Mouse (Mus musculus): Measurements from ENCODE around the gene Pidd1. TPM values are rescaled to one million over a fixed set of nuclear protein-coding genes. Genes with fewer than 3 reads are reported as not detected.

Gene Pidd1
- total and polyA plus RNA-seq, 3 experiments = 5.8 to 24.9 (median 7.8) TPM

DNA sequence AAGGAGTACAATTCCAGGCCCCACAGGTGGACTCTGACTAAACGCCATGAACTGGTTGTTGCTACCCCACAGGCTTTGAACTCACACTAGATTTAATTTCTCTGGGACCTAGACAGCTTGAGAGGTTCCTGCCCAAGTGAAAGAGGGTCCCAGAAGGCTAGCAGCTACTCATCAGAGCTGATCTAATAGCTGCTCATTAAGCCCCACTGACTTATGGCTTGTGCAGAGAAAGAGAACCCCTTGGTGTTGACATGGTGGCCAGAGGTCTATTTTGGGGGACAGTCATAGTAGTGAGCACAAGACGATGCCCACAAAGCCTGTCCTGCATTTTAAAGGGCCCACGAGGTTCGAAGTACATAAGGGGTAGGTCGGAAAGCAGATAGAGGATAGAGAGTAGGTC is 30.3 kb upstream of the Pidd1 start:
- H3K9ac ChIP-seq (ENCODE audit: insufficient read depth, low read depth) = peak overlapping the region; percentile 51
- H3K27ac ChIP-seq (ENCODE audit: insufficient read depth, low read depth) = no peak overlapping the region
- no peak for DNase-seq (ENCODE audit: extremely low read depth)
- peaks cover 27 to 42% of the 10 kb centered on the region in 2 experiments for H3K36me3 ChIP-seq (replicated peaks in 1 of 2; ENCODE audit: control insufficient read depth in 1 of 2, insufficient read depth in 1 of 2, low read length in 1 of 2)
- peaks cover 9% of the 10 kb centered on the region for H3K27me3 ChIP-seq (replicated peaks)
- TF ChIP-seq RAD21 (IDR thresholded peaks at IDR 0.05; ENCODE audit: low read depth, low read length) (no peak), CTCF (conservative IDR thresholded peaks at IDR 0.05 in 1 of 2, IDR thresholded peaks at IDR 0.05 in 1 of 2; ENCODE audit: low read depth in 2 of 2, low read length in 2 of 2) (no peak), ZMIZ1 (IDR thresholded peaks at IDR 0.05; ENCODE audit: low read depth, low read length) (no peak), ZNF384 (IDR thresholded peaks at IDR 0.05; ENCODE audit: low read depth, low read length) (no peak), POLR2AphosphoS2 (IDR thresholded peaks at IDR 0.05; ENCODE audit: low read depth, low read length) (no peak), ZC3H11A (IDR thresholded peaks at IDR 0.05; ENCODE audit: low read depth, low read length) (no peak), JUN (IDR thresholded peaks at IDR 0.05; ENCODE audit: insufficient read depth, low read depth, low read length) (no peak), MXI1 (IDR thresholded peaks at IDR 0.05; ENCODE audit: low read depth, low read length) (no peak), TBP (conservative IDR thresholded peaks at IDR 0.05; ENCODE audit: low read depth, low read length) (no peak), RCOR1 (conservative IDR thresholded peaks at IDR 0.05; ENCODE audit: low read depth, low read length) (no peak), MAZ (IDR thresholded peaks at IDR 0.05; ENCODE audit: low read depth, low read length) (no peak), USF1 (IDR thresholded peaks at IDR 0.05; ENCODE audit: low read depth, low read length) (no peak), MAFK (IDR thresholded peaks at IDR 0.05; ENCODE audit: insufficient replicate concordance, low read length) (no peak), IRF4 (IDR thresholded peaks at IDR 0.05; ENCODE audit: low read depth, low read length) (no peak), NELFE (IDR thresholded peaks at IDR 0.05; ENCODE audit: low read depth, low read length) (no peak), ETS1 (conservative IDR thresholded peaks at IDR 0.05; ENCODE audit: low read depth, low read length) (no peak), BHLHE40 (IDR thresholded peaks at IDR 0.05; ENCODE audit: low read depth, low read length) (no peak), MAX (IDR thresholded peaks at IDR 0.05; ENCODE audit: low read length) (no peak), HCFC1 (IDR thresholded peaks at IDR 0.05; ENCODE audit: low read depth, low read length) (no peak)
- peak overlapping the region; percentile 86 for H3K4me2 ChIP-seq (ENCODE audit: insufficient read depth, low read depth, poor library complexity, severe bottlenecking)
- dilution Hi-C loops (cut with MboI; ENCODE audit: extremely low pct_ligation_motif_present, extremely low pct_unique_long_range_greater_than_20kb, low sequenced_read_pairs) (no loop called here), in situ Hi-C loops (cut with MboI; ENCODE audit: low pct_ligation_motif_present, low pct_unique_long_range_greater_than_20kb, low sequenced_read_pairs) (no loop called here)
- H3K4me1 ChIP-seq (ENCODE audit: control insufficient read depth in 1 of 2, insufficient read depth in 2 of 2) = peaks cover 26 to 49% of the 10 kb centered on the region in 2 experiments
- H3K4me3 ChIP-seq (replicated peaks in 1 of 3; ENCODE audit: low read depth in 2 of 3, low read length in 2 of 3, poor library complexity in 1 of 3) = peak overlapping the region; percentile 74 to 96 (median 89)
- peaks cover 22% of the 10 kb centered on the region for H3K79me2 ChIP-seq (replicated peaks; ENCODE audit: control insufficient read depth, extremely low read depth, insufficient read depth, poor library complexity, severe bottlenecking)
- H3K9me3 ChIP-seq (replicated peaks; ENCODE audit: low read length) = no peaks in the 10 kb centered on the region

DNA sequence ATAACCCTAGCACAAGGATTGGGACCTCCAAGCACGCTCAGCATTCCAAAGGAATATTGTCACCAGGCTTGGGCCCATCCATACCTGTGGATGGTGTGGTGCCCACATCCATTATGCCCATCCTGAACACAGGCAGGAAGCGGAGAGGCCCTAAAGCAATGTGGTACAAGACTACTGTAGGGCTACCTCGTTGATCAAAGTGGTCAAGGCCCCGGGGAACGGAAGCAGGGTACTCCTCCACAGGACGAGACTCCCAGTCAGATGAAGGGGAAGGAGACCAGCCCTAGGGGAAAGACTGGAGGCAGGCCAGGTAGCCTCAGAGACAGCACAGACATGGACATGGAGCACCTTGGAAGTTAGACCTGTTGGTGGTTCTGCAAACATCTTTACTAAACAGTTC is 28.9 kb upstream of the Pidd1 start:
- Histone ChIP-seq H3K4me3 (replicated peaks in 1 of 3; ENCODE audit: low read depth in 2 of 3, low read length in 2 of 3, poor library complexity in 1 of 3) (no peak overlapping the region), H3K36me3 (replicated peaks in 1 of 2; ENCODE audit: control insufficient read depth in 1 of 2, insufficient read depth in 1 of 2, low read length in 1 of 2) (peaks cover 27 to 46% of the 10 kb centered on the region in 2 experiments), H3K9me3 (replicated peaks; ENCODE audit: low read length) (no peaks in the 10 kb centered on the region), H3K4me2 (ENCODE audit: insufficient read depth, low read depth, poor library complexity, severe bottlenecking) (no peak overlapping the region), H3K79me2 (replicated peaks; ENCODE audit: control insufficient read depth, extremely low read depth, insufficient read depth, poor library complexity, severe bottlenecking) (peaks cover 22% of the 10 kb centered on the region), H3K4me1 (ENCODE audit: control insufficient read depth in 1 of 2, insufficient read depth in 2 of 2) (peaks cover 35 to 61% of the 10 kb centered on the region in 2 experiments), H3K27ac (ENCODE audit: insufficient read depth, low read depth) (no peak overlapping the region), H3K9ac (ENCODE audit: insufficient read depth, low read depth) (no peak overlapping the region), H3K27me3 (replicated peaks) (peaks cover 9% of the 10 kb centered on the region)
- no peak for DNase-seq (ENCODE audit: extremely low read depth)
- TF ChIP-seq IRF4 (IDR thresholded peaks at IDR 0.05; ENCODE audit: low read depth, low read length) (no peak), ELF1 (IDR thresholded peaks at IDR 0.05; ENCODE audit: low read depth, low read length) (no peak), TCF12 (IDR thresholded peaks at IDR 0.05; ENCODE audit: low read depth, low read length) (no peak)
- dilution Hi-C loops (cut with MboI; ENCODE audit: extremely low pct_ligation_motif_present, extremely low pct_unique_long_range_greater_than_20kb, low sequenced_read_pairs) (no loop called here), in situ Hi-C loops (cut with MboI; ENCODE audit: low pct_ligation_motif_present, low pct_unique_long_range_greater_than_20kb, low sequenced_read_pairs) (no loop called here)

All from CH12.LX (cell line).